Mouse (Mus musculus) hindbrain, postnatal 0 days (tissue): ENCODE measurements around the gene Slc6a3. TPM values are rescaled to one million over a fixed set of nuclear protein-coding genes. Genes with fewer than 3 reads are reported as not detected.
A peak's percentile ranks its signal among the peaks of the same experiment; 100 is the strongest.

Experiments used
- ATAC-seq: fragments of 200-750 bp; cut with Nextera tagmentation; 2 replicates; pipeline ENCODE4 v1.8.0; 2017; ENCODE audit warnings: mild to moderate bottlenecking, moderate TSS enrichment, moderate library complexity
- DNase-seq: peaks from one replicate; pipeline ENCODE4 v3.0.0-alpha.2; 2015; ENCODE audit warnings: low spot score
- H3K27ac ChIP-seq: fragments of 300-500 bp; sonication (generic); 2 replicates; pipeline ENCODE4 v1.5.1; 2014; ENCODE audit warnings: mild to moderate bottlenecking
- H3K27me3 ChIP-seq: fragments of 300-500 bp; sonication (generic); 2 replicates; pipeline ENCODE4 v1.6.1; 2014; ENCODE audit warnings: low read length, mixed read lengths; ENCODE audit not compliant: insufficient read depth
- H3K36me3 ChIP-seq: fragments of 300-500 bp; sonication (generic); 2 replicates; pipeline ENCODE4 v1.6.1; 2014; ENCODE audit warnings: low read length, mixed read lengths; ENCODE audit not compliant: insufficient read depth
- H3K4me1 ChIP-seq: fragments of 300-500 bp; sonication (generic); 2 replicates; pipeline ENCODE4 v1.6.1; 2014; ENCODE audit warnings: antibody characterized with exemption, low read length, mixed read lengths; ENCODE audit not compliant: insufficient read depth
- H3K4me2 ChIP-seq: fragments of 300-500 bp; sonication (generic); 2 replicates; pipeline ENCODE4 v1.6.1; 2014; ENCODE audit warnings: low read depth, mild to moderate bottlenecking, low read length, moderate library complexity, mixed read lengths
- H3K4me3 ChIP-seq: fragments of 300-500 bp; sonication (generic); 2 replicates; pipeline ENCODE4 v1.5.1; 2014; ENCODE audit warnings: low read length
- H3K9ac ChIP-seq: fragments of 300-500 bp; sonication (generic); replicated peaks from 2 replicates; pipeline ENCODE4 v1.6.1; 2014; ENCODE audit warnings: mild to moderate bottlenecking, low read length, moderate library complexity, mixed read lengths
- H3K9me3 ChIP-seq: fragments of 300-500 bp; sonication (generic); 2 replicates; pipeline ENCODE4 v1.6.1; 2016; ENCODE audit warnings: low read length, mixed read lengths
- CTCF ChIP-seq: IDR thresholded peaks from 2 replicates; pipeline ENCODE4 v1.5.1; 2016; ENCODE audit warnings: antibody characterized with exemption, control low read depth, low read depth
- WGBS: fragments of 180-500 bp; shearing (Covaris S2); extraction: QIAGEN DNeasy Blood & Tissue Kit; methylation state at CpG from one replicate; pipeline ENCODE4 v1.1.7; 2014; 5-methylcytosine and 5-hydroxymethylcytosine counted together
- polyA plus RNA-seq: library from polyadenylated mRNA; unstranded; fragments of >200 nt; fragmentation: Nextera tagmentation; extraction: Ambion mirVana; gene quantifications from 2 replicates; pipeline ENCODE4 v1.2.1, GENCODE M21; 2015
- total RNA-seq: library from RNA; depleted of rRNA; stranded (reverse); fragments of >200 nt; gene quantifications from 2 replicates; pipeline ENCODE4 v1.2.3, GENCODE M21; 2014

The Slc6a3 gene
- total and polyA plus RNA-seq, 2 experiments from 2014 or later, result 0.51 to 8.5 TPM

DNA sequence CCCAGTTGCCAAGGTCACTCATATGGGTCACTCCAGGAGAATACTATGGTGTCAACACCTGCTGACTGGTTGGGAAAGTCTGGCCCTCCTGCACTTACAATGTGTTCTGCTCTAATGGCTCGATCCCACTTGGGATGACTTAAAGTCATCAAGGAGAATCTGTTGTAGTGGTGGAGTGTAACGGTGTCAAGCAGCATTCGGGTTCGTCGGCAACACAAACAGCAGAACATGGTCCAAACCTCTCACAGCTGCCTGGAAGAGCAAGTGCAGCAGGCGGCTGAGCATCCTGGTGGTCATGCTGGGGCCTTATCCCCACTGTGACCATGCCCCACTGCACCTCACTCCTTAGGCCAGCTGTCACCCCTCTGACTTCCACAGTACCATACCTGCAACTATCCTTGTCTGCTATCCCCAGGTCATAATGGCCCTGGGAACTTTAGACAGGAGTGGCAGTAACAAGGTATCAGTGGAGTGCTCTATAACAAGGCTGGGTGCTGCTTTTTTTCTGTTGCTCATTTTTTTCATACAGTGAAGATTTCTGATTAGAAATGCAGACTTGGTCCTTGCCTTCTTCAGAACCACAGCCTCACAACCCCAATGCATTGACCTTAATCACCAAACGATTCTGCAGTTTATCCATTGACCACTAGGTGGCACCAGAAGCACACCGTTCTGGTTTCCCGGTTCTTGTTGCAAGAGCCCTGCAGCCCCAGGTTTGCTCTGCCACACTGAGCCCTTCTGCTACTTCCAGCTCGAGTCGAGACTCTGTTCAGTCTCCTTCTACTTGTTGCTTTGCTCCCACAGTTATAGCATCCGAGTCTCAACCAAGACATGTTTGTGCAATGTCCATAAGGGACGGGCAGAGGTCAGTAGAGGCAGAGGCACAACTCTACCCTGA, 23.5 kb upstream of the Slc6a3 start:
- H3K9ac ChIP-seq, result no peak overlapping the region
- ATAC-seq (peak; percentile 77), DNase-seq (peak; percentile 91)
- WGBS, result 52% methylated on average over 13 of the region's 13 CpGs
- no peaks in the 10 kb centered on the region for H3K9me3 ChIP-seq
- H3K4me2 ChIP-seq, result no peak overlapping the region
- H3K27ac ChIP-seq, result no peak overlapping the region
- peaks cover 44% of the 10 kb centered on the region for H3K36me3 ChIP-seq
- H3K4me1 ChIP-seq, result no peaks in the 10 kb centered on the region
- H3K4me3 ChIP-seq, result no peak overlapping the region
- peak; percentile 96 for TF ChIP-seq CTCF
- no peaks in the 10 kb centered on the region for H3K27me3 ChIP-seq

DNA sequence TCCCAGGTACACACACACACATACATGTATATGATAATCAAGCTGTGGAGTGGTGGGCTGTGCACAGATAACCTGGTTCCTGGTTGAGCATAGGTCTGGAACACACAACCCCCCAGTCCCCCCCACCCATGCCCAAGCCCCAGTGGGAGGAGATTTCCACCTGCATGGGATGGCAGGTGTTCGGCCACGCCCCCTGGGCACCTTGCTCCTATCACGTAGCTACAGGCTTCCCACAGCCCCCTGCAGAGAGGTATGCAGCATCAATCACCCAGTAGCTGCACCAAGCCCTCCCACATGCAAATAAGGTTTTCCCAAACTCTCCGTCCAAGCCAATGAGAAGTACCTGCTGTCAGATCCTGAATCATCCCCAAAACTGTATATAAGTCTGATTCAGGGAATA, 19.7 kb upstream of the Slc6a3 start:
- Histone ChIP-seq H3K27me3 (no peaks in the 10 kb centered on the region), H3K4me2 (no peak overlapping the region), H3K4me1 (no peaks in the 10 kb centered on the region), H3K9me3 (no peaks in the 10 kb centered on the region), H3K9ac (no peak overlapping the region), H3K36me3 (peaks cover 29% of the 10 kb centered on the region), H3K4me3 (no peak overlapping the region), H3K27ac (no peak overlapping the region)
- WGBS, result 67% methylated on average over 4 of the region's 4 CpGs
- DNase-seq, result no peak
- no peak for TF ChIP-seq CTCF
- no peak for ATAC-seq

DNA sequence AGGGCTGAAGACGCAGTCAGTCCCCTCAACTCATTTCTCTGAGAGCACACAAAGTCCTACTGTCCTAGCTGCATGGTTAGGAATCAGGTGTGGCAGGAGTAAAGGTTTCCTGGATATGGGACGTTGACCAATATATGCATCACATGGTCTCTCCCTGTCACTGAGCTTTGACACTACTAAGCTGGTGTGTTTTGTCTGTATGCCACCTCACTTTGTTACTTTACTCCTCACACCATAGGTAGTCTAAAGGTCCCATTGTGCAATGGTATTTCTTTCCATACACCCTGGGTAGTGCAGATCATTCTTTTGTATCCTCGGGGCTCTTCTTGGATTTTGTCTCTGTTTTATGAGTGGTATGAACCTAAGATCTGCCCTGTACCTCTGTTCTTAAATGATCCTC, 2.8 kb upstream of the Slc6a3 start:
- Histone ChIP-seq H3K4me2 (no peak overlapping the region), H3K9ac (no peak overlapping the region), H3K36me3 (no peaks in the 10 kb centered on the region), H3K27me3 (peaks cover 26% of the 10 kb centered on the region), H3K4me1 (0 out of 2 replicates have a peak, but pooled peaks cover 7% of the 10 kb centered on the region), H3K27ac (no peak overlapping the region), H3K4me3 (no peak overlapping the region), H3K9me3 (no peaks in the 10 kb centered on the region)
- DNase-seq (no peak), ATAC-seq (no peak)
- no peak for TF ChIP-seq CTCF
- WGBS, result 77% methylated on average over 3 of the region's 3 CpGs

GRCm38 (mm10) chr13:73535287-73535686, 1.3 kb upstream of the Slc6a3 start:
- TF ChIP-seq CTCF, result no peak
- no peak overlapping the region for H3K27ac ChIP-seq
- ATAC-seq, result no peak
- H3K4me1 ChIP-seq, result 0 out of 2 replicates have a peak, but pooled peaks cover 7% of the 10 kb centered on the region
- DNase-seq, result no peak
- no peak overlapping the region for H3K4me2 ChIP-seq
- H3K27me3 ChIP-seq, result peaks cover 26% of the 10 kb centered on the region
- no peak overlapping the region for H3K9ac ChIP-seq
- H3K36me3 ChIP-seq, result no peaks in the 10 kb centered on the region
- WGBS, result 62% methylated on average over 3 of the region's 3 CpGs
- no peaks in the 10 kb centered on the region for H3K9me3 ChIP-seq
- H3K4me3 ChIP-seq, result no peak overlapping the region

DNA sequence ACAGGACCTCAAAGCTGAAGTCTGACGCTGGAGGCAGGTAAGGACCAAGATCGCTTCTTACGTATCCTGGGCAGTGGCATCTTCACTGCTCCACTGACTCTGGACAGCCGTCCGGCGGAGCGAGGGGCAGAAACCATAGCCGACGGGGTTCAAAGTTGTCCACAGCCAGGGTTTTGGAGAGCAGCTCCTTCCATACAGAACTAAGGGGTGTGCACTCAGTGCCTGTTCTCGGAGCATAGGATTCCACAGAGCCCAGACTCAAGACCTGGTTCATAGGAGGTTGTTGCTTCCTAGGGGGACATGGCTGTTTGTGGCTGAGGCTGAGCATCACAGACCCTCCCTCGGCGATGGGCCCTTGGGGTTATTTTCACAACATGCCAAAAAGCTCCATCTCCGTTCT, 277 bp downstream of the Slc6a3 start:
- H3K27ac ChIP-seq, result no peak overlapping the region
- H3K4me1 ChIP-seq, result 0 out of 2 replicates have a peak, but pooled peaks cover 7% of the 10 kb centered on the region
- no peaks in the 10 kb centered on the region for H3K36me3 ChIP-seq
- 16% methylated on average over 13 of the region's 13 CpGs for WGBS
- H3K4me3 ChIP-seq, result peak overlapping the region; percentile 46
- H3K9ac ChIP-seq, result peak overlapping the region; percentile 35; the same call in 1 of the 2 replicates
- H3K9me3 ChIP-seq, result no peaks in the 10 kb centered on the region
- H3K4me2 ChIP-seq, result peak overlapping the region; percentile 85
- TF ChIP-seq CTCF, result no peak
- ATAC-seq, result no peak
- H3K27me3 ChIP-seq, result peaks cover 26% of the 10 kb centered on the region
- no peak for DNase-seq

DNA sequence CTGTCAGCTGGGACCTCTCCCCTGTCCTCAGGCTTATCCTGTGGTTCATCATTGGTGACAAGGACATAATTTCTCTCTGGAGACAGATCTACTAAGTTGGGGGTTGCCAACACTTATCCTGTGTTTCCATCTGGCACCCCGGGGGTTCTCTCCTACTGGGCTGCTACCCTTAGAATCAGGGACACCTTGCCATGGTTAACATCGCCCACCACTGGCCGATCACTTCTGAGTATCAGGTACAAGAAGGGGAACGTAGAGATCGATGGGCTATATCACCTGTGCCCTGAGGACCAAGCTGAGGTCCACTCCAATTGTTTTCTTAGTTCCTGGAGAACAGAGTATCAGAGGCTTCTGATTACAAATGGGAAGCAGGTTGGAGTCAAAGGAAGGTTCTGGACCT, 27.7 kb downstream of the Slc6a3 start:
- no peak overlapping the region for H3K27ac ChIP-seq
- no peak for ATAC-seq
- WGBS, result 81% methylated on average over 5 of the region's 5 CpGs
- H3K4me1 ChIP-seq, result no peaks in the 10 kb centered on the region
- no peak overlapping the region for H3K9ac ChIP-seq
- no peaks in the 10 kb centered on the region for H3K9me3 ChIP-seq
- H3K27me3 ChIP-seq, result no peaks in the 10 kb centered on the region
- no peak for DNase-seq
- H3K36me3 ChIP-seq, result no peaks in the 10 kb centered on the region
- no peak overlapping the region for H3K4me2 ChIP-seq
- TF ChIP-seq CTCF, result no peak
- H3K4me3 ChIP-seq, result no peak overlapping the region

DNA sequence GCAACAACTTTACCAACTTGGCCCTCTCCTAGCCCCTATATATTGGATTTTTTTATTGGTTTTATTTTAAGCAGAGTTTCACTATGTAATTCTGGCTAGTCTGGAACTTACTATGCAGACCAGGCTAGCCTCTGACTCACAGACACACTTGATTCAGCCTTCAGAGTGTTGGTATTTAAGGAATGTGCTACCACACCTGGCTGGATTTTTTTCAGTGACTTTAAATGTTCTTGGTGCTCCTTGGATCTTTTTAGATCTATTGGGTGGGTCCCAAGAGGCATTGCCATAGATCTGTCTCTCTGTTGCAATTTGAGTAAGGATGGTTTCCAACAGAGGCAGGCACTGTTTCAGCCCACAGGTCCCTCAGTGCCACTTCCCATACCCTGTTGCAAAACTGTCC, 38.5 kb downstream of the Slc6a3 start:
- no peaks in the 10 kb centered on the region for H3K36me3 ChIP-seq
- H3K27me3 ChIP-seq, result no peaks in the 10 kb centered on the region
- H3K9ac ChIP-seq, result no peak overlapping the region
- H3K4me1 ChIP-seq, result no peaks in the 10 kb centered on the region
- no peak for TF ChIP-seq CTCF
- DNase-seq (no peak), ATAC-seq (no peak)
- H3K4me2 ChIP-seq, result no peak overlapping the region
- H3K27ac ChIP-seq, result no peak overlapping the region
- no peak overlapping the region for H3K4me3 ChIP-seq
- no peaks in the 10 kb centered on the region for H3K9me3 ChIP-seq
